Mouse (Mus musculus): ENCODE measurements around the gene Chrm1.

Gene Chrm1

GRCm38 (mm10) chr19:8691871-8692539, 28.4 kb downstream of the Chrm1 start:
- DNase-seq = no peak

- no peak for DNase-seq
Measured at GRCm38 (mm10) chr19:8692740-8693139, 29.2 kb downstream of the Chrm1 start.

GRCm38 (mm10) chr19:8695330-8695729, 31.7 kb downstream of the Chrm1 start:
- DNase-seq = peak; percentile 40 to 67

GRCm38 (mm10) chr19:8699652-8700051, 36.1 kb downstream of the Chrm1 start:
- no peak for DNase-seq

- DNase-seq = no peak
Measured at GRCm38 (mm10) chr19:8702458-8702857, 38.9 kb downstream of the Chrm1 start.

- DNase-seq = no peak
Measured at GRCm38 (mm10) chr19:8703571-8703970, 40.0 kb downstream of the Chrm1 start.

GRCm38 (mm10) chr19:8705026-8705708, 41.6 kb downstream of the Chrm1 start:
- no peak for DNase-seq

GRCm38 (mm10) chr19:8706132-8706667, 42.6 kb downstream of the Chrm1 start:
- no peak for DNase-seq

- no peak for DNase-seq
Measured at GRCm38 (mm10) chr19:8706930-8707329, 43.3 kb downstream of the Chrm1 start.

- DNase-seq = no peak
Measured at GRCm38 (mm10) chr19:8708954-8709353, 45.4 kb downstream of the Chrm1 start.

- DNase-seq = no peak
Measured at GRCm38 (mm10) chr19:8710057-8710456, 46.5 kb downstream of the Chrm1 start.

GRCm38 (mm10) chr19:8711506-8711905, 47.9 kb downstream of the Chrm1 start:
- DNase-seq = no peak

GRCm38 (mm10) chr19:8711949-8712869, 48.6 kb downstream of the Chrm1 start:
- DNase-seq = peak; percentile 26 to 37

- peak; percentile 35 to 44 for DNase-seq
Measured at GRCm38 (mm10) chr19:8712870-8713305, 49.3 kb downstream of the Chrm1 start.

GRCm38 (mm10) chr19:8713306-8713996, 49.9 kb downstream of the Chrm1 start:
- peak; percentile 90 to 96 for DNase-seq

GRCm38 (mm10) chr19:8713997-8714652, 50.5 kb downstream of the Chrm1 start:
- no peak for DNase-seq

- no peak for DNase-seq
Measured at GRCm38 (mm10) chr19:8714653-8715481, 51.3 kb downstream of the Chrm1 start.

- DNase-seq = no peak
Measured at GRCm38 (mm10) chr19:8715868-8716766, 52.5 kb downstream of the Chrm1 start.

GRCm38 (mm10) chr19:8716767-8717475, 53.3 kb downstream of the Chrm1 start:
- DNase-seq = no peak

All from spleen, adult 18-20 months (tissue).